Mouse (Mus musculus) common myeloid progenitor, adult 5-6 weeks (primary cell): ENCODE results near the gene Col11a1. TPM values are rescaled to one million over a fixed set of nuclear protein-coding genes. Genes with fewer than 3 reads are reported as not detected.

Experiments
- ATAC-seq: replicated peaks from 2 replicates; pipeline ENCODE4 v1.8.0; 2016; ENCODE audit warnings: low read depth, mild to moderate bottlenecking, moderate TSS enrichment, inconsistent platforms; ENCODE audit not compliant: poor library complexity, severe bottlenecking
- total RNA-seq: library from RNA; stranded (forward); fragments of 200-1000, 187-1606 nt; gene quantifications from 2 replicates; pipeline ENCODE4 v1.2.3, GENCODE M21; 2017

Gene Col11a1
- total RNA-seq: not detected in 2 replicates

DNA sequence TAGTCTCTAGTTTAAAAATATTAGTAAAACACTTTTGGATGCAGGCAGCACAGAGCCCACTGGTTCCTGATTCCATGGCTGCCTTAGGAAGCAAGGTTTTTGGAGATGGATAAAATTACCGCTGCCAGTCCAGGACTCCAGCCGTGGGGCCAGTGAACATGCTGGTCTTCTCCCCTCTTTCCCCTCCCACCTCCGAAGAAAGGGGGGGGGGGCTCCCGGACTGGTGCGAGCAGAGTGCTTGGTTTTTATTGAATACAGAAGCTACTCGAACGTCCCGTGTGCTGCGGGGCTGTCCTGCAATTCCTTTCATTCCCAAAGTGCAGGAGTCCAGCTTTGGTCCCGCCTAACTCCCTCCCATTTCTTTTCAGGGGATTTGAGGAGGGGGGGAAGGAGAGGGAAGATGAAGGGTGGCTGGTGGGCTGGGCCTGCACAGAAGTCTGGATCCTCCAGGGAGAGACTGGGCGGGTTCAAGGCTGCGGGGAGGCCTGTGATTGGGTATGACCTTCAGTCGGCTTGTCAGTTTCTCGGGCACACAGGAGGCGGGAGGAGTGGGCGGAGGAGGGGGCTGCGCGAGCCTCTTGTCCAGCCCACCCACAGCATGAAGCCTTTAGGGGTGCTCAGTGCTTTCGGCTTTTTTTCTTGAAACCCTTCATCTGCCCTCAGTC, at the start of gene Col11a1:
Gene Col11a1 (plus strand): TSS at position 570 of the 665 bp plus-strand sequence.
- ATAC-seq: 0 out of 2 replicates have a peak, but pooled peaks have one; percentile 36

DNA sequence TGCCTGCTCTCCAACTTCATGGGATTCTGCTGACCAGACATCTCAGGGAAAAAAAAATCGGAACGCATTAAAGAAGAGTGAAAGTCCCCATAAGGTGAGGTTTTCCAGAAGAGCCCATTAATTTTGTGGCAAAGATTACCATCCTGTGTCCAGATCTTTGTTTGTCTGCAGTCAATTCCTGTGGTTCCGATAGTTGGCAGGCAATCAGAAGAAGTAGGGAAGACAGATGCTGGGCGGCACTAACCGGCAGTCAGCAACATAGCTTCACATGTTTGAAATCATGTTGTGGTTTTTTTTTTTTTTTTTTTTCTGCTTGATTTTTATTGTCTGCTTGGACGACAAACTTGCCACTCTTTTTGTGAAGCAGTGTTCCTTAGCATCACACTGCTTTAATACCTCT, 39.4 kb upstream of the Col11a1 start:
- no peak for ATAC-seq

DNA sequence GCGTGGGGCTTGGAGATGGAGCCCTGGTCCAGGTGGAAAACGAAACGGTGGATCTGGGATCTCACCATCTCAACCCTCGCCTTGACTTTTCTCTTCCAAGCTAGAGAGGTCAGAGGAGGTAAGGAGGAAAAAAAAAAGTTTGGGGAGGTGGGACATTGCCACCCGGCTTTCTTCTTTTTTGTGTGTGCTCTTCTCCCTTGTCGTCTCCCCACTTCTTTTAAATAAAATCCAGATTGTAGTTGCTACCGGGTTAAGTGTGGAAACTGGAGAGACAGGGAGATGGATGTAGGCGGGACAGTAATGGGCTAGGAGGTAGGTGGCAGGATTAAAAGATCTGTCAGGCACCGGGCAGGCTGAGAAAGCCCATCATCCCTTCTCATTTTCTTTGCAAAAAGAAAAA, 546 bp downstream of the Col11a1 start:
- ATAC-seq: no peak

DNA sequence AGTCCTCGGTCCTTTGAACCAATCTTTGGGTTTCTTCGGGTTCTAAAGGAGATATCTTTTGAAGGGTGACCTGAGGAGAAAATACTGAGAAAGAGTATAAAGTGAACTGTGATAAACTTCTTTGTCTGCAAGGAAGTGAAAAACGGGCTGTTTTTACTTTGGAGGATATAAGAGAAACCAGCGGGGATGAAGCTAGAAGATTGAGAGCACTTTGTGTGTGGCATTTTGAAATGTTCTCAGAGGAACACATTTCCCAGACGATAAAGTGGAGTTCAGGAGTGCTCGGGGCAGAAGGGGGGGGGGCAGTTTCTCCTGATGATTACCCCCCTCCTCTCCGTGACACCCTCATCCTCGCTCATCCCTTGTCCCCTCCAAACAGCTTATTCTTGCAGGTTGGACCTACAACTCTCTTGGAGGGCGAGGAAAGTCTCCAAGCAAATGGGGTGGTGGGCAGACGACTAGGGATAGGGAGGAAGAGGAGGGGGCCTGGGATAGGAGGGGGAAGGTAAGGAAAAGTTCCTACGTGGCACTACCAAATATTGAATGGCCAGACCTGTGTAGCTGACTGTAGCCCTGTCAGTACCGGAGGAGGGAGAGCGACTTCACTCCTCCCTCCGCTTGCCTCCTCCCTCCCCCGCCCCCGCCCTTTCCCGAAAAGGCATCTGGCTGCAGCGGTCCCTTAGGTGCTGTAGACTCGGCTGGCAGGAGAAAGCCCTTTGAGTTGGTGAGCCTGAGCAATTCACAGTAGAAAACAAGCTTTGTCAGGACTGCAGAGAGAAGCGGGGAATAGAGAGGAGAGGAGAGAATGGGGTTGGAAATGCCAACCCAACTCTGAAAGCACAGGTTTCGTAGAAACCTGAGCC, 1.2 kb downstream of the Col11a1 start:
- ATAC-seq: no peak

DNA sequence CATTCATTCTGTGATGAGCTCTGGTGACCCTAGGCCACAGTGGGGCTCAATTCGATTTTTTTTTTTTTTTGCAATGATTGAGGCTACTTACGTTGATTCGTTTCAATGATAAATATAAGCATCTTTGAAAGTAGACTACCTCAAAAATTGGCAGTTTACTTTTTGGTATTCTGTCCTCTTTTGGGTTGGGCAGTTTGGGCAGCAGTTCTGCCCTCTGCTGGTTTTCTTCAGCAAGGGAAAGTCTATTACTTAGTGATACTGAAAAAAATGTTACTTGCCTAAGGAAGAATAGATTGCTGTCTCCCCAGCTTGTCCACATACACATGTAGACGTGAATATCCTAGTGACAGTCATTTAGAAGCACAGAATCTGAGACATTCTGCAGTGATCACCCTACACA, 2.0 kb downstream of the Col11a1 start:
- ATAC-seq: 0 out of 2 replicates have a peak, but pooled peaks have one; percentile 36

DNA sequence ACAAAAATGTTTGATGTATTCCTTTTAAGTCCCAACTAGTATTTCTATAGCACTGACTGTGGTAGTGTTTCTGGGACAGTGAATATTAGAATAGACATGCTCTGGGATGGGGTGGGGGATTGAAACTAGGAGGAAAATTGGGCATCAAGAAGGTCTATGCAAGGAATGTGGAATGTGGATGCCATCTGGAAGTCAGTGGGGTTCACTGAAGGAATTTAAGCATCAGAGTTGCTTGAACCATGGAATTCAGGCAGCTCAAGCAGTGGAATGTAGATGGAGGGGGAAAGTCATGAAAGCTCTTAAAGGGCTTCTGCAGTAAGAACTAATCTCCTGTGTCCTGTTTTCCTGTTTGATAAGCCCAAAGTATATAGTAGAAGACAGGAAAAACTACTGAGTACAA, 22.1 kb downstream of the Col11a1 start:
- no peak for ATAC-seq

DNA sequence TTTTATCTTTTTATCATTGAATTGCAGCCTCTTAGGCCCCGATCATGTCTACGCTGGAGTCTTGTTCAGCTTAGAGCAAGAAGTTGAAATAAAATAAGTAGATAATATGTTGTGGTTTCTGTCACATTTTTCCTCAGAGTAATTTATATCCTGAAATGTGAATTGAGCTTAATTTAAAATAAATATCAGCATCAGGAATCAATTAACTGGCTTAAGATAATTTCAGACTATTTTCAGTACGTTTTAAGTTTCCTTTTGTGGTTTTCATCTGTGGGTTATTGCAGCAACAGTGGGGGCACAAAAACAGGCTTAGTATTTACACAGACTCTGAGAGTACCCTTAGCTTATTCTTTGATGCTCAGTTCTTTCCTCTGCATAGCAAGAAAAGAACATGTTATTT, 23.2 kb downstream of the Col11a1 start:
- no peak for ATAC-seq

DNA sequence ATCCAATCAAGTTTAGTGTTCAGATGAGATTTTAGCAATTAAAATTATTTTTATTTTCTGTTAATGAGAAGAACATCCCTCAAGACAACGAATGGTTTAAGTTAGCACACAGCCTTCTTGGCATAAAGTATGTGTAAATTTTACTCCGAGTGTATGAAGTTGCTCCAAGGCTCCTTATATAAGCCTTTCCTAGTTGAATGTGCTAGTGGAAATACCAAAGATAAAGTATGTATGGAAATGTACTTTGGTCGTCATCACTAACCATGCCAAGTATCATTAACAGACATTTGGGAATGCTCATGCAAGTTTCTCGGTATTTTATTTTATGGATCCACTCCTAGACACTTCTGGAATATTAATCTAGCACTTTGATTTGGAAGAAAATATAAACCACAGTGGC, 34.8 kb downstream of the Col11a1 start:
- ATAC-seq: no peak

DNA sequence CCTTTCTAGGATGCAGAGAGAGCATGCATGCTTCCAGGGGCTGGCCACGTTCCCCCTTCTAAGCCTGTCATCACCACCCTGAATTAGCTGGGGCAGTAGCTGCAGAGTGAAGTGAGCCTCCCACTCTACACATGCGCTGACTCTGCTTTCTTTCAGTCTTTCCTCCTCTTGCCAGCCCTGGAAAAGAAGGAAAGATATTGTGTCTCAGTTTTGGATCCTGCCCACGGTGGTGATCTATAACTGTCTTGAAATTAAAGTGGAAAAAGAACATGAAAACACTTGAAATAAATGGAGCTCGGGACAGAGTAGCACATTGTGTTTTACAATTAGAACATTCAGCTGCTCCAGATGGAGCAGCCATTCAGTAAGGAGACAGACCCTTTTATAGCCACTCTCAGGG, 35.2 kb downstream of the Col11a1 start:
- ATAC-seq: no peak

DNA sequence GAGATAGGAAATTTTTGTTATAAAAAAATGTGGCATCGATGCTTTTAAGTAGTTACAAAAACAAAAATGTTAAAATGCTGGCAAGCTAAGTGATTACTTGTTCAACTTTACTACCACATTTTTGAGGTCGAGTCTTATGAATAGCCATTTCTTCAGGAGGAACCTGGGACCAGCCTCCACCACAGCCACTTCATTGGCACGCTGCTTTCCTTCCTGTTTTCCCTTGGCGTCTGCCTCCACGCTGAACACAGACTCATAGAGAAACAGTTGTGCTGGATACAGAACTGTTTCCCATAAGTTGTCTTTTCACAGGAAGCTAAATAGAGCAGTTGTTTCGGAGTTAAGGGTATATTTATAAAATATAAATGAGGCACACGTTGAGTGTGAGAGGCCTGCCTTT, 69.0 kb downstream of the Col11a1 start:
- no peak for ATAC-seq

DNA sequence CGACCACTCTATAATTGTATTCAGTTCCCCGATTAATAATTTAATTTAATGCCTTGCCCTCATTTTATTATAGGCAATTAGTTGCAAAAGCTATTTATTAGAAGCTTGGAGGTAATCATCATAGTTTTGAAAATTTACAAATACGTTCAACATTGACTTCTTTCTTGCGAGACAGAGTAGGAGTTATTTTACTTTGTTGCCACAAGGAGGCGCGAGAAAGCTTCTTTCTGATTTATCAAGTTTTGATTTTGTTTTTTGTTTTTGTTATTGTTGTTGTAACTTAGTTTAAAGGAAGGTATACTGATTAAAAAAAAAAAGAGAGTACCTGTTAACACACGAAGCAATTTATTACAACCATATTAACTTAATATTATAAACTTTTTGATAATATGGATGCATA, 76.8 kb downstream of the Col11a1 start:
- ATAC-seq: no peak

DNA sequence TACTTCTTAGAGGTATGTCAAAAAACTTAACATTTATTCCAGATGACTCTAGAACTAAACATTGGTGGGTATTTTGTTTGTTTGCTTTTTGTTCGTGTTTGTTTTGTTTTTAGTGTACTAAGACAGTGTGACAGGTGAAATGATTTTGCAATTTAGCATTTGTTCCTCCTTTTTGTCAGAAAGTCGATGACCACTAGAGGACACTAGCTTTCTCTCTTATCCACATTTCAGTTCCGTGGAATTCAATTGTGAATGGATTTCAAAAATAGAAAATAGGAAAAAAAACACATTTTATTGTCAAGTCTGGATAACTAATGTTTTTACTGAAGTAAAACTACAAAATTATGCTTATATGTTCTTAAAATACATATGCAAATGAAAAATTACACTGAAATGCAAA, 116.8 kb downstream of the Col11a1 start:
- ATAC-seq: no peak

DNA sequence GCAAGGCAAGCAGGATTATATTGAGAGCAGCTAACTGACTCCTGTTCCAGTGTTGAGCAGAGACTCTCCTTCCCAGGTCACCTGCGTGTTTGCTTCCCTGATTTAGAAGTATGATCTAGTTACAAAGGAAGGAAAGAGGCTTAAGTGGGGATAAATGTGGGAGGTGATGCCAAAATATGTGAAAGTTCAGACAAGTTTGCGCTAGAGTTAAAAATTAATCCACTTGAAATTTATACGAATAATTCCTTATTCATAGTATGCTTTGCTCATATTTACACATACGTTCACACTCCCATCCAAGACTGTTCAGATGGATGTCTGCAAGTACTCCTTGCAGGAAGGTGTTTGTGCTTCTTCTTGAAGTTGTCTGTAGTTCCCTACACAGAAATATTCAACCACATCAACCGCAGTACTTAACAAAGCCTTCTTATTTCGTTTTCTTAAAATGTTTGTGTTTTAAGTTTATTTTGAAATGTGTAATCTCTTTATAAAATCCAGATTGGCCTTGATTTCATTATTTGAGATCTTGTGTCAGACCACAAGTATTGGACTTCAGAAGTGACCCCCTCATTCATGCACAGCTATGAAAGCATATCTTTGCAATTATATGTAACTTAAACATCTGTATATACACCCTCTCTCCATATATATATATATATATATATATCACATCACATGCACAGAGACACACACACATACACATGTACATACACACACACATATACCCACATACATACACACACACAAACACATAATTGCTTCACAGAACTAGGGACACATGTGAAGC, 167.8 kb downstream of the Col11a1 start:
- ATAC-seq: no peak

DNA sequence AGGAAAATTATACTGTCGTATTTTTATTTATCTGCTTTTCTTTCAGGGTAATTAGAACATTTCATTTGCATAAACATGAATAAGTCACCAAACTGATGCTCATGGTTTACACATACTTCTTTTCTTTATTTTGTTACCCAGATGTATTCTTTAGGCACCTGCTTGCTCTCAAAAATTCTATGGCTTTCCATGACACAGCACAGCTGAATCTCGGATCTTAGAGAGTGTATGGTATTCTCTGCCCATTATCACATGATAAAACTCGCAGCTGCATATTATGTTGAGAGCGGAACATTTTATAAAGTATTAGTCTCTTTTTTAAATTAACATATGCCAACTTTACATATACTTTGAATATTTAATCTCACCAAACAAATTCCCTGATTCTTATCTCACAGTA, 181.9 kb downstream of the Col11a1 start:
- ATAC-seq: no peak

DNA sequence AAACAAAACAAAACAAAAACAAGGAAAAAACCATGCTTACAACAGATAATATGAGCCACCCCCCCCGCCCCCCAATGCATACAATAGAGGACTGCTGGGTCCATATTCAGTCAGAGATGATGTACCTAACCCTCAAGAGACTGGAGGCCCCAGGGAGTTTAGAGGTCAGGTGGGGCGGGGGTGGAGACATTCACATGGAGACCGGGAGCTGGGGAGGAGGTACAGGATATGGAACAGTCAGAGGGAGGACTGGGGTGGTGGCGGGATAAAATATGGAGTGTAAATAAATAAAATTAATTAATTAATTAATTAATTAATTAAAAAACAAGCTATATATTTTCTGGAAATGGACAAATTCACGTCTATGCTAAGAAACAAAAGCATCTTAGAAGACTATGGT, 185.8 kb downstream of the Col11a1 start:
- no peak for ATAC-seq

DNA sequence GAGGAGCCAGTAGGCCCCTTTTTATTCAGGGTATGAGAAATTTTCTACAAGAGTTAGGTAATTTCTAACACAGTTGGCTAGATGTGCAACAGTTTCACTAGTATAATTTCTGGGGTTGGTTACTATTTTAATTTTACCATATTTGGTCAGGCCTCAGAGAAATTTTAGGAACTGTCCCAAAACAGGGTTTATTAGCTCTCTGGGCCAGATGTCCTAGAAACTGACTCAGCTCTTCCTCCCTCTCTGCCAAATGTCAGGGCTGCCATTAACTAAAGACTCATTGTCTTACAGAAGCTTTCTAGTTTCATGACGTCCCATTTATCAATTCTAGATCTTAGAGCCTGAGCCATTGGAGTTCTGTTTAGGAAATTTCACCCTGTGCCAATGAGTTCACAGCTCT, 199.2 kb downstream of the Col11a1 start:
- ATAC-seq: no peak
